Mouse (Mus musculus) hindbrain, embryonic 11.5 days (tissue): ENCODE data around the gene Gm49450. TPM values are rescaled to one million over a fixed set of nuclear protein-coding genes. Genes with fewer than 3 reads are reported as not detected.

Experiments
- ATAC-seq: fragments of 200-750 bp; cut with Nextera tagmentation; 2 replicates; pipeline ENCODE4 v1.8.0; 2017; ENCODE audit warnings: mild to moderate bottlenecking, moderate TSS enrichment, moderate library complexity; ENCODE audit not compliant: low FRiP score
- DNase-seq: peaks from one replicate; pipeline ENCODE4 v3.0.0-alpha.2; 2015; ENCODE audit warnings: low spot score
- H3K27ac ChIP-seq: fragments of 300-500 bp; sonication (generic); 2 replicates; pipeline ENCODE4 v1.5.1; 2014; ENCODE audit warnings: mild to moderate bottlenecking, low read depth, low read length
- H3K27me3 ChIP-seq: fragments of 300-500 bp; sonication (generic); 2 replicates; pipeline ENCODE4 v1.6.1; 2014; ENCODE audit warnings: mild to moderate bottlenecking, low read length, moderate library complexity, mixed read lengths; ENCODE audit not compliant: control insufficient read depth, insufficient read depth
- H3K36me3 ChIP-seq: fragments of 300-500 bp; sonication (generic); 2 replicates; pipeline ENCODE4 v1.6.1; 2014; ENCODE audit warnings: mild to moderate bottlenecking, low read length, moderate library complexity, mixed read lengths; ENCODE audit not compliant: control insufficient read depth, insufficient read depth
- H3K4me1 ChIP-seq: fragments of 300-500 bp; sonication (generic); replicated peaks from 2 replicates; pipeline ENCODE4 v1.6.1; 2014; ENCODE audit warnings: low read length, mixed read lengths; ENCODE audit not compliant: control insufficient read depth, insufficient read depth
- H3K4me2 ChIP-seq: fragments of 300-500 bp; sonication (generic); replicated peaks from 2 replicates; pipeline ENCODE4 v1.6.1; 2014; ENCODE audit warnings: mild to moderate bottlenecking, low read depth, low read length
- H3K4me3 ChIP-seq: fragments of 300-500 bp; sonication (generic); 2 replicates; pipeline ENCODE4 v1.5.1; 2014; ENCODE audit warnings: low read depth, low read length
- H3K9ac ChIP-seq: fragments of 300-500 bp; sonication (generic); 2 replicates; pipeline ENCODE4 v1.6.1; 2014; ENCODE audit warnings: low read depth, low read length
- H3K9me3 ChIP-seq: fragments of 300-500 bp; sonication (generic); 2 replicates; pipeline ENCODE4 v1.6.1; 2016; ENCODE audit warnings: low read length; ENCODE audit not compliant: control insufficient read depth
- WGBS: fragments of 180-500 bp; shearing (Covaris S2); extraction: QIAGEN DNeasy Blood & Tissue Kit; methylation state at CpG from one replicate; pipeline ENCODE4 v1.1.7; 2014; 5-methylcytosine and 5-hydroxymethylcytosine counted together
- polyA plus RNA-seq: library from polyadenylated mRNA; unstranded; fragments of >200 nt; fragmentation: Nextera tagmentation; extraction: Ambion mirVana; gene quantifications from 2 replicates; pipeline ENCODE4 v1.2.1, GENCODE M21; 2014

Gene Gm49450
- polyA plus RNA-seq, 1 experiment from 2014 or later: not detected

GRCm38 (mm10) chr15:98916016-98916415 lies 37.3 kb downstream of the Gm49450 start:
- Histone ChIP-seq H3K9me3 (no peaks in the 10 kb centered on the region), H3K27ac (no peak overlapping the region), H3K4me3 (peak overlapping the region; percentile 80), H3K4me2 (peak overlapping the region; percentile 69), H3K27me3 (no peaks in the 10 kb centered on the region), H3K36me3 (peaks cover 14% of the 10 kb centered on the region; the same call in 1 of the 2 replicates), H3K9ac (peak overlapping the region; percentile 79), H3K4me1 (peaks cover 6% of the 10 kb centered on the region; the same call in 1 of the 2 replicates)
- DNase-seq (no peak), ATAC-seq (no peak)
- 96% methylated on average over 4 of the region's 4 CpGs for WGBS

DNA sequence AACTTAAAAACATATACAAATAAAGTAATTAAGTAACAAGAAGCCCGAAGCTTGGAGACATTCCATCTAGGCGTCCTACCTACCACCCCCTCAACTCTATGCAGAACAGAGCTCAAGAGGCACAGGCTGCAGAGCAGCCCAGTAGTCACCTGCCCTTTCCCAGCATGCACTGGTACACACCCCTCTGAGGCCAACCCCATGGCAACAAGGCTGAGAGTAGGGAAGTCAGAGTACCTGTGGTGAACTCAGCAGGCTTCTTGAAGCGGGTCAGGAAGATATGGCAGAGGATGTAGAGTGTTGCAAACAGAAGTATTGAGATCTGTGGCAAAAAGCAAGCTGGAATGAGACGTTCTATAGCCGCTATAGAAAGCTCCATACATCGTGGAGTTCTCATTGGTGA lies 38.4 kb downstream of the Gm49450 start:
- Histone ChIP-seq H3K4me3 (no peak overlapping the region), H3K4me1 (peaks cover 6% of the 10 kb centered on the region; the same call in 1 of the 2 replicates), H3K27ac (no peak overlapping the region), H3K9ac (no peak overlapping the region), H3K27me3 (no peaks in the 10 kb centered on the region), H3K36me3 (peaks cover 14% of the 10 kb centered on the region; the same call in 1 of the 2 replicates), H3K4me2 (no peak overlapping the region), H3K9me3 (no peaks in the 10 kb centered on the region)
- no peak for ATAC-seq
- DNase-seq: no peak
- 95% methylated on average over 6 of the region's 6 CpGs for WGBS

GRCm38 (mm10) chr15:98904692-98905091 lies 48.7 kb downstream of the Gm49450 start:
- Histone ChIP-seq H3K4me1 (0 out of 2 replicates have a peak, but pooled peaks cover 2% of the 10 kb centered on the region), H3K9me3 (no peaks in the 10 kb centered on the region), H3K36me3 (peaks cover 10% of the 10 kb centered on the region), H3K27ac (no peak overlapping the region), H3K9ac (no peak overlapping the region), H3K4me3 (no peak overlapping the region), H3K27me3 (no peaks in the 10 kb centered on the region), H3K4me2 (no peak overlapping the region)
- 28% methylated on average over 10 of the region's 10 CpGs for WGBS
- DNase-seq (peak; percentile 81), ATAC-seq (no peak)

- Histone ChIP-seq H3K36me3 (0 out of 2 replicates have a peak, but pooled peaks cover 2% of the 10 kb centered on the region), H3K27ac (no peak overlapping the region), H3K27me3 (peaks cover 19% of the 10 kb centered on the region), H3K9ac (no peak overlapping the region), H3K4me2 (no peak overlapping the region), H3K9me3 (no peaks in the 10 kb centered on the region), H3K4me1 (peaks cover 8% of the 10 kb centered on the region; the same call in 1 of the 2 replicates), H3K4me3 (no peak overlapping the region)
- ATAC-seq (no peak), DNase-seq (no peak)
- 94% methylated on average over 2 of the region's 2 CpGs for WGBS
These were observed 50.8 kb downstream of the Gm49450 start for GRCm38 (mm10) chr15:98902600-98902999.

GRCm38 (mm10) chr15:98901530-98901929 lies 51.8 kb downstream of the Gm49450 start:
- 59% methylated on average over 1 of the region's 1 CpGs for whole genome bisulfite sequencing

GRCm38 (mm10) chr15:98897928-98898800 lies 55.2 kb downstream of the Gm49450 start, which contains the start of gene Dhh:
Dhh (minus strand) TSS chr15:98898540.
- Histone ChIP-seq H3K27ac (no peak within 1 kb of the TSS), H3K4me3 (peak within 1 kb of the TSS; percentile 20; the same call in 1 of the 2 replicates), H3K4me1 (peaks cover 25% of the 10 kb centered on the region), H3K27me3 (peaks cover 62% of the 10 kb centered on the region), H3K4me2 (peak within 1 kb of the TSS; percentile 34), H3K36me3 (no peaks in the 10 kb centered on the region), H3K9ac (0 out of 2 replicates have a peak within 1 kb of the TSS, but pooled peaks have one; percentile 15), H3K9me3 (no peaks in the 10 kb centered on the region)
- 1% methylated on average over 41 of the region's 41 CpGs for WGBS
- ATAC-seq (no peak), DNase-seq (peak; percentile 53)

More at GRCm38 (mm10) chr15:98901530-98901929, 51.8 kb downstream of the Gm49450 start:
- H3K4me1 ChIP-seq: peaks cover 8% of the 10 kb centered on the region; the same call in 1 of the 2 replicates
- no peak overlapping the region for H3K27ac ChIP-seq
- ATAC-seq: no peak
- no peak for DNase-seq
- 0 out of 2 replicates have a peak, but pooled peaks cover 2% of the 10 kb centered on the region for H3K36me3 ChIP-seq
- H3K27me3 ChIP-seq: peaks cover 29% of the 10 kb centered on the region
- H3K4me2 ChIP-seq: no peak overlapping the region
- H3K9me3 ChIP-seq: no peaks in the 10 kb centered on the region
- no peak overlapping the region for H3K9ac ChIP-seq
- no peak overlapping the region for H3K4me3 ChIP-seq

DNA sequence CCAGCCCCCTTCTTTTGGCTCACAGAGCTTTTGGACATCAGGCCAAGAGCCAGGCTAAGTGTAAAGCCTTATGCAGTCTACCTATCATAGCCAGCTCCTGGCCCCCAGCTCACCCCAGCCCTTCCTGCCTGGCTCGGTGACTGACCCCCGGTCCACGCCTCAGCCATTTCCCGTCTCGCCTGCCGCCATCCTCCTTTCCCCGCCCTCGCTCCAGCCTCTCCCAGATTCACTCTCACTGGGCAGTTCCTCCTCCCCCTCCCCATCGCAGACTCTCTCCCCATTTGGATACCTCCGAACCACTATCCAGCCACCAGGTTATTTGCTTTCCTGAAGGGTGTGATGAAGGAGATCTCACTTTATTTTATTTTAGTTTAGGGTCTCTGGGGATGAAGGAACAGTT lies 55.9 kb downstream of the Gm49450 start:
- DNase-seq (no peak), ATAC-seq (no peak)
- Histone ChIP-seq H3K9me3 (no peaks in the 10 kb centered on the region), H3K4me2 (peak overlapping the region; percentile 34; the same call in 1 of the 2 replicates), H3K4me1 (peaks cover 25% of the 10 kb centered on the region), H3K4me3 (0 out of 2 replicates have a peak overlapping the region, but pooled peaks have one; percentile 20), H3K9ac (0 out of 2 replicates have a peak overlapping the region, but pooled peaks have one; percentile 15), H3K27me3 (peaks cover 69% of the 10 kb centered on the region), H3K36me3 (no peaks in the 10 kb centered on the region), H3K27ac (no peak overlapping the region)
- WGBS: 2% methylated on average over 10 of the region's 10 CpGs

- peaks cover 80% of the 10 kb centered on the region for H3K27me3 ChIP-seq
- peak overlapping the region; percentile 27 for H3K4me3 ChIP-seq
- WGBS: 1% methylated on average over 41 of the region's 41 CpGs
- DNase-seq (peak; percentile 77), ATAC-seq (no peak)
- H3K4me1 ChIP-seq: peaks cover 25% of the 10 kb centered on the region
- no peaks in the 10 kb centered on the region for H3K9me3 ChIP-seq
- H3K27ac ChIP-seq: peak overlapping the region; percentile 11; the same call in 1 of the 2 replicates
- H3K9ac ChIP-seq: peak overlapping the region; percentile 59
- no peaks in the 10 kb centered on the region for H3K36me3 ChIP-seq
- peak overlapping the region; percentile 52 for H3K4me2 ChIP-seq
These were observed 57.4 kb downstream of the Gm49450 start for GRCm38 (mm10) chr15:98895635-98896589.
